Mouse (Mus musculus) C2C12 (cell line): ENCODE measurements around the gene Ndnf.

Experiments used
- CEBPB ChIP-seq: IDR thresholded peaks from one replicate; pipeline ENCODE4 v1.6.1; 2011; ENCODE audit warnings: low read depth, mild to moderate bottlenecking, control low read depth, moderate library complexity
- CTCF ChIP-seq: IDR thresholded peaks from one replicate; pipeline ENCODE4 v1.5.1; 2011; ENCODE audit not compliant: control insufficient read depth, insufficient read depth, insufficient read length

GRCm38 (mm10) chr6:65739442-65739841 is 68.1 kb downstream of the Ndnf start:
- no peak for TF ChIP-seq CTCF
- no peak for TF ChIP-seq CEBPB
